Mouse (Mus musculus): Measurements from ENCODE around the gene Ssbp4. TPM values are rescaled to one million over a fixed set of nuclear protein-coding genes. Genes with fewer than 3 reads are reported as not detected.

The Ssbp4 gene
- polyA plus RNA-seq, 2 experiments, result 36.3 to 49.5 TPM

- peak; percentile 64 for ATAC-seq (ENCODE audit: insufficient read depth)
- under 1% methylated on average over 26 of the region's 26 CpGs for WGBS (ENCODE audit: insufficient replicate concordance)
Measured at GRCm38 (mm10) chr8:70601271-70601649, 7.4 kb downstream of the Ssbp4 start.

GRCm38 (mm10) chr8:70600473-70601270 lies 8.0 kb downstream of the Ssbp4 start:
- DNase-seq (ENCODE audit: low read depth in 3 of 3, low spot score in 3 of 3) (no peak), ATAC-seq (ENCODE audit: insufficient read depth) (no peak)
- Histone ChIP-seq H3K36me3 (replicated peaks; ENCODE audit: control insufficient read depth, insufficient read depth, low read depth) (peaks cover 5% of the 10 kb centered on the region; the same call in 1 of the 2 replicates), H3K4me3 (ENCODE audit: insufficient read depth in 1 of 2, low read depth in 2 of 2, low read length in 2 of 2) (peak overlapping the region in 1 of 2 experiments; percentile 0; a peak in 1 of 4 replicates), H3K4me2 (ENCODE audit: low read depth) (peak overlapping the region; percentile 47), H3K9ac (replicated peaks) (no peak overlapping the region), H3K9me3 (ENCODE audit: control insufficient read depth, low read length) (no peaks in the 10 kb centered on the region), H3K27me3 (ENCODE audit: control insufficient read depth, insufficient read depth, low read length) (no peaks in the 10 kb centered on the region), H3K4me1 (replicated peaks; ENCODE audit: control insufficient read depth in 2 of 2, insufficient read depth in 2 of 2, low read length in 1 of 2) (peaks cover 8 to 10% of the 10 kb centered on the region in 2 experiments), H3K27ac (no peak overlapping the region)
- TF ChIP-seq CTCF (IDR thresholded peaks at IDR 0.05; ENCODE audit: low read depth) (no peak), EP300 (IDR thresholded peaks at IDR 0.05; ENCODE audit: low read depth) (no peak)
- WGBS (ENCODE audit: insufficient replicate concordance), result 38% methylated on average over 10 of the region's 10 CpGs

More at GRCm38 (mm10) chr8:70601271-70601649, 7.4 kb downstream of the Ssbp4 start:
- TF ChIP-seq CTCF (IDR thresholded peaks at IDR 0.05; ENCODE audit: low read depth) (no peak), EP300 (IDR thresholded peaks at IDR 0.05; ENCODE audit: low read depth) (no peak)
- peaks cover 5% of the 10 kb centered on the region; the same call in 1 of the 2 replicates for H3K36me3 ChIP-seq (replicated peaks; ENCODE audit: control insufficient read depth, insufficient read depth, low read depth)
- no peaks in the 10 kb centered on the region for H3K27me3 ChIP-seq (ENCODE audit: control insufficient read depth, insufficient read depth, low read length)
- no peak overlapping the region for H3K27ac ChIP-seq
- H3K4me2 ChIP-seq (ENCODE audit: low read depth), result peak overlapping the region; percentile 47
- H3K4me1 ChIP-seq (replicated peaks; ENCODE audit: control insufficient read depth in 2 of 2, insufficient read depth in 2 of 2, low read length in 1 of 2), result peaks cover 8 to 10% of the 10 kb centered on the region in 2 experiments
- H3K9ac ChIP-seq (replicated peaks), result no peak overlapping the region
- peak overlapping the region in 1 of 2 experiments; percentile 16; a peak in 1 of 4 replicates for H3K4me3 ChIP-seq (ENCODE audit: insufficient read depth in 1 of 2, low read depth in 2 of 2, low read length in 2 of 2)
- peak; percentile 68 to 84 (median 71) for DNase-seq (ENCODE audit: low read depth in 3 of 3, low spot score in 3 of 3)
- H3K9me3 ChIP-seq (ENCODE audit: control insufficient read depth, low read length), result no peaks in the 10 kb centered on the region

GRCm38 (mm10) chr8:70599507-70600290 lies 9.0 kb downstream of the Ssbp4 start:
- 81% methylated on average over 12 of the region's 12 CpGs for WGBS (ENCODE audit: insufficient replicate concordance)
- Histone ChIP-seq H3K4me1 (replicated peaks; ENCODE audit: control insufficient read depth in 2 of 2, insufficient read depth in 2 of 2, low read length in 1 of 2) (peaks cover 11 to 16% of the 10 kb centered on the region in 2 experiments), H3K9ac (replicated peaks) (no peak overlapping the region), H3K27ac (no peak overlapping the region), H3K9me3 (ENCODE audit: control insufficient read depth, low read length) (no peaks in the 10 kb centered on the region), H3K27me3 (ENCODE audit: control insufficient read depth, insufficient read depth, low read length) (no peaks in the 10 kb centered on the region), H3K36me3 (replicated peaks; ENCODE audit: control insufficient read depth, insufficient read depth, low read depth) (peaks cover 5% of the 10 kb centered on the region; the same call in 1 of the 2 replicates), H3K4me2 (ENCODE audit: low read depth) (no peak overlapping the region), H3K4me3 (ENCODE audit: insufficient read depth in 1 of 2, low read depth in 2 of 2, low read length in 2 of 2) (no peak overlapping the region)
- DNase-seq (ENCODE audit: low read depth in 3 of 3, low spot score in 3 of 3) (no peak), ATAC-seq (ENCODE audit: insufficient read depth) (no peak)
- no peak for TF ChIP-seq CTCF (IDR thresholded peaks at IDR 0.05; ENCODE audit: low read depth)

GRCm38 (mm10) chr8:70598722-70599121 lies 9.9 kb downstream of the Ssbp4 start:
- DNase-seq (ENCODE audit: low read depth in 3 of 3, low spot score in 3 of 3), result no peak
- Histone ChIP-seq H3K4me2 (ENCODE audit: low read depth) (no peak overlapping the region; the same call in 1 of the 2 replicates), H3K4me1 (replicated peaks; ENCODE audit: control insufficient read depth in 2 of 2, insufficient read depth in 2 of 2, low read length in 1 of 2) (peaks cover 13 to 17% of the 10 kb centered on the region in 2 experiments), H3K36me3 (replicated peaks; ENCODE audit: control insufficient read depth, insufficient read depth, low read depth) (peaks cover 5% of the 10 kb centered on the region; the same call in 1 of the 2 replicates), H3K27ac (no peak overlapping the region), H3K9me3 (ENCODE audit: control insufficient read depth, low read length) (no peaks in the 10 kb centered on the region), H3K27me3 (ENCODE audit: control insufficient read depth, insufficient read depth, low read length) (no peaks in the 10 kb centered on the region), H3K9ac (replicated peaks) (no peak overlapping the region), H3K4me3 (ENCODE audit: insufficient read depth in 1 of 2, low read depth in 2 of 2, low read length in 2 of 2) (no peak overlapping the region)
- no peak for ATAC-seq (ENCODE audit: insufficient read depth)
- TF ChIP-seq CTCF (IDR thresholded peaks at IDR 0.05; ENCODE audit: low read depth), result peak; percentile 34; the same call in 1 of the 2 replicates
- TF ChIP-seq EP300 (IDR thresholded peaks at IDR 0.05; ENCODE audit: low read depth), result no peak
- WGBS (ENCODE audit: insufficient replicate concordance), result 64% methylated on average over 10 of the region's 10 CpGs
